Mouse (Mus musculus) frontal cortex, adult (tissue): ENCODE results near the gene Fzd5.

Experiments
- ATAC-seq: cut with Nextera tagmentation; 2 replicates; pipeline ENCODE4 v1.9.2; 2017; ENCODE audit warnings: mild to moderate bottlenecking, moderate library complexity, mixed read lengths; ENCODE audit not compliant: low TSS enrichment

Fzd5 gene

DNA sequence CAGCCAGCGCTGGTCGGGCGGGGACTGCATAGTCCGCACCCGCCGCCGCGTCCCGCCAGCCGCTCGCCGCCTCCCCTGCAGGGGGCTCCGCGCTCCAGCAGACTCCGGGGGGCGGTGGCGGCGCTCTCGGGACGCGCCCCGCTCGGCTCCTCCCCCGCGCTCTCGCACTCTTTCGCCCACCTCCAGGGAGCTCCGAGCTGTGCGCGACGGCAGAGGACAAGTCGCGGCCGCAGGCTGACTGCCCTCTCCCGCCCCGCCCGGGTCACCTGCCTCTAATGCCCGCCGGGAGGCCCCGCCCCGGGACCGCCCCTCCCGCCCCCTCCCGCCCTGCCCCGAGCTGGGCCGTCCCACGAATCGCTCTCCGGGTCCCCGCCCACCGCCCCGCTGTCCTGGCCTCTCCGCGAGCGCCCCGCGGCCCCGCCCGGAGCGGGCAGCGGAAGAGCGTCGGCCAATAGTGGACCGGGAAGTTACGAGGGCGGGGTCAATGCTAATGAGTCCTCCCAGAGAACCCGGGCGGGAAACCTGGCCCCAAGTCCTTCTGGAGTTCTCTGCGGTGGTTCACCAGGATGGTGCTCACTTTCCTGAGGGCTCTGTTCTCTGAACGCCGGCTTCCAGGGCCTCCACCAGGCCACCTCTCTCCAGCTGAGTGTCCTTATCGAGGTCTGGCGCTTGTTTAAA, at the start of gene Fzd5:
Gene Fzd5 (minus strand): TSS at position 250 of the 678 bp plus-strand sequence.
- ATAC-seq, result peak; percentile 74

DNA sequence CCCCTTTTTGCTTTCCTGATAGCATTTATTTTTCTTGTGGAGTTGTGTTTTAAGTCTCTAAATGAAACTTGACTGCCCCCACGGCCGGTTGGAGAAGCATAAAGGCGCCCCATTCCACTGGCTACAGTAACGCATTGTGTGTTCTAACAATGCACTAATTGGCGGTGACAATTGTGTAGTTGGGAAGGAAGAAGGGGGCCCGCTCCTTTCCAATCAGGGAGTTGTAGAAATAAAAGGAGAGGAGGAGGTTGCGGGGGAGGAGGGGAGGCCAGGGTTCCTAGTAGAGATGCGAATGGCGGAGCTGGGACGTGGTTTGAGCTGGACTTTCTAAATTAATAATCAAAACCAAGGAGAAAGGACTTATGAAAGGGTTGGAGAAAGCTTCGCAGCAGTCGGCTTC, 42.3 kb upstream of the Fzd5 start:
- ATAC-seq, result peak; percentile 34; the same call in 1 of the 2 replicates

DNA sequence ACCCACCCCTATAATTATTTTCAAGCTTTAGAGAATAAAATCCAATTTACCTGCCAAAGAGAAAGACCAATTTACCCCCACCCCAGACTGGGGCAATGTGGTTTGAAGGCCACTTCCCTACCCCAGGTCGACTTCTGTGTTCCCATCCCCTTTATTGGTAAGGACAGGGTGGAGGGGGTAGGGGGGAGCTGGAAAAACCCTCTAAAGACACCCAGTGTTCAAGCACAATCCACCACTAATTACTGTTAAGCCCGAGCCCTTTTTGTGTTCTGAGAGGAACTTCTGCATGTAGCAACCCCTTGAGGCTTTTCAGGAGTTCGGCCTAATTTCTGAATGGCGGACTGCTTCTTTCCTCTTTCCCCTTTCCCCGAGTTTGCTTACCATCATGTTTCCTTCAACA, 41.9 kb upstream of the Fzd5 start:
- ATAC-seq, result no peak

DNA sequence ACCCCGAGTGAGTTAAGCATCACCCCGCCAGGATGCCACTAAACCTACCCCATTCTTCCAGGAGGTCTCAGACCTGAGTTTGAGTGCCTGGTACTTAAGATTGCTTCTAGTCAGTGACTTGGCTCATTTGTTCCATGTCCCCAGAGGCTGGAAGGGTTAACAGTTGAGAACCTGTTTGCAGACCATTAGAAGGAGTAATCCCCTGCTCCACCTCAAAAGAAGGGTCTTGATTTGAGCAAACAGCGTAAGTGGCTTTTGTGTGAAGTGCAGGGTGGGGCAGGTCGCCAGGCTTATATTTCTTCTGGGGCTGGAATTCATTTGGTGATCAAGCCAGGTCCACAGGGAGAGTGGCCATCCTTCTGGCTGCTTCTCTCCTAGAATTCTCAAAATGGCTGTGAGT, 35.8 kb upstream of the Fzd5 start:
- no peak for ATAC-seq

DNA sequence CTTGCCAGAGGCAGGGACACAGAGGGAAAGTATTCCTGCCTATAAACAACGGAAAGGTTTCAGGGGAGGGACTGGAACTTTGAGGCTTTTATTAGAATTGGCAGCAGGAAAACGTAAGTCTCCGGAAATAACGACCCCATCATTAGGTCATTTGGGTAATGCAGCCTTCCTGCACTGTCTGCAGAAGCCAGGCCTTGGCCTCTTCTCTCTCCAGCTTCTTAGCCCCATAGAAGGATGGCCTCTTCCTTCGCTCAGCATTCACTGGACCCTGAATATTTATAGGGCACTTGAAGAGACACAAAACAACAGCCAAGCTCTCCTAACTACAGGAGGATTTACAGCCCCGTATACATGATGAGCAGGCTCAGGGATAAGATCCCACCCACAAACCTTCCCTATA, 32.6 kb upstream of the Fzd5 start:
- no peak for ATAC-seq

DNA sequence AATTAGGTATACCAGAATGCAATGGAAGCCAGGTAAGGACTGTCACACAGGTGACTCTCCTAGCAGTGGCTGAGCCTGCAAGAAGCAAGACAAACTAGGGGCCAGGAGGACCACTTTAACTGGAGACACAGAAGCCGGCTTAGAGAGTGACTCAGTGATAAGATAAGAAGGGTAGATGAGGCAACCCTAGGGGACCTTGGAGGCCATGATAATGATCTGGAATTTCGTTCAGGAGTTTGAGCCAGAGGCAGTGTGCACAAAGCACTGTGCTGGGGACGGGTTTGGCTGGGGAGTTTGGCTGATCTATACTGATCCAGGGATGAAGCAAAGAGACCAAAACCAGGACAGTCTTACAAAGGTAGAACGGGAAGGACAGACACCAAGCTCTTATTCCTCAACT, 24.1 kb upstream of the Fzd5 start:
- no peak for ATAC-seq

DNA sequence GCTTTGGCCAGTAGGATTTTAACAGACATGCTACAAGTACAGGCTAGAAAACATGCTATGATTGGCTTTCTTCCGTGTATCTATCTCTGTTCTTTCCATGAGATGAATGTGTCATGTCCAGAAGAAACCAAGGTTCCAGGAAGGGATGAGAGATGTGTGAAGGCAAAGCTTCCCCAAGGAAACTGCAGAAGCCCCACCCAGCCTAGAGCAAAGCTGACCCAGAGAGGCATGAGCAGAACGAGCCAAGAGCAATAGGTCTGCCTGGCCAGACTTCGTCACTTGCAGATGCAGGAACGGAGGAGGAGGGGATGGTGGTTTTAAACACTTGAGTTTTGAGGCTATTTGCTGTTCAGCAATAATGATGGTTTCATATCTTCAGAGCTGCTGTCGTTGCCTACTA, 20.2 kb upstream of the Fzd5 start:
- ATAC-seq, result no peak

DNA sequence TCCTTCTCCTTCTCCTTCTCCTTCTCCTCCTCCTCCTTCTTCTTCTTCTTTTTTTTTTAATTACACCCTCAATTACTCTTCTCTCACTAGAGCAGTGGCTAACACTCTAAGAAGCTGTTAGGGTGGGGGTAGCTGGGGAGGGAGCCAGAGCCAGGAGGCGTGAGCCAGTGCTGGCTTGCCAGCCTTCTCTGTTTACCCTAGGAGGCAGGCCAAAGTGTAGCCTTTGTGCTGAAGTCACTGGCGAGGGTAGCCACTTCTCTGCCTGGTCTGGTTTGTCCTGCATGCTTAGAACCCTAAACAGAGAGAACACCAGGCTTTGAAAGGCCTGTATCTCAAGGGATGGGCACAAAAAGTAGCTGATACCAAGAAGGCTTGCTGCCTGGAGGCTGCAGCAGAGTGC, 19.7 kb upstream of the Fzd5 start:
- ATAC-seq, result peak; percentile 41; the same call in 1 of the 2 replicates

DNA sequence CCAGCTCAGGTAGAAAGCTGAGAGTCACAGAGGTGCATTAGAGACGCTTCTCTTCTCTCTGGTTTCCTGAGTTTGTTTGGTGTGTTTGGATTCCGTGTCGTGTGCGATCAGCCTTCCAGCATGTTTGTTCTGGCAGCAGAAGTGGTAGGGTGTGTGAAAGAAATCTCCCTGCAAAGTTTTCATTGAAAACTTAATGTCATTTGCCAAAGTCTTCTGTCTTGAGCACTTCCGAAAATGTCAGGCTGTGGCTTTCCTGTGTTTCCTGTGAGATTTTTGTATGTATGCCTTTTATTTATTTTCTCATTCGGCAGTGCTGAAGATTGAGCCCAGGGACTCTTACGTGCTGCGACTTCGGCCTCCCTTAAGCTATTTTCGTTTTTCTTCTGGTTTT, 19.1 kb upstream of the Fzd5 start:
- ATAC-seq, result no peak

DNA sequence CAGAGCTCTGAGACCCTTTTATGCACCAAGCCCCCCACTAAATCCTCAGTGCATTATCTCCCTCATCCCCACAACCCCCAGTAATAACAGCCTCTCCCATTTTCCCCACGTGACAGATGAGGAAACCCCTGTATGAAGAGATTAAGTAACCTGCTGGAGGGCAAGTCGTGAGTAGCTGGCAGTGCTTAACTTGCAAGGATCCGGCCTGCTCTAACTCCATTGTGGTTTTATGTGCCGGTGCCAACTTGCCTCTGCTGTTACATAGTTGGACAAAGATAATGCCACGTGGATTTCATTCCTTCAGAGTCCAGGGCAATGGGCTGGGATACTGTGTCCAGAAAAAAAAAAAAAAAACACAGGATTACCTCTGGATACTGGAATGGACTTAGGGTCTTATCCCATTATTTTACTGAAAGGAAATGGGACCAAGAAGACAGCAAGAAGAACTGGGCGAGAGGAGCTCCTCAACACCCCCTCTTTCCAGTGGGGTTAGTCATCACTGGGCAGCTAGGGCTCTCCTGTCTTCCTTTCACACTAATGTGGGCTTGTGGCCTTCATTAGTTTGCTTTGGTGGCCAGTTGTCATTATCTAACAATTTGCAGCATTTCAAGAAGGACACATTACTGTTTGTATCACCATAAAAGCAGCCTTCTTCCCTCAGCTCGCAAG, 18.6 kb upstream of the Fzd5 start:
- no peak for ATAC-seq

DNA sequence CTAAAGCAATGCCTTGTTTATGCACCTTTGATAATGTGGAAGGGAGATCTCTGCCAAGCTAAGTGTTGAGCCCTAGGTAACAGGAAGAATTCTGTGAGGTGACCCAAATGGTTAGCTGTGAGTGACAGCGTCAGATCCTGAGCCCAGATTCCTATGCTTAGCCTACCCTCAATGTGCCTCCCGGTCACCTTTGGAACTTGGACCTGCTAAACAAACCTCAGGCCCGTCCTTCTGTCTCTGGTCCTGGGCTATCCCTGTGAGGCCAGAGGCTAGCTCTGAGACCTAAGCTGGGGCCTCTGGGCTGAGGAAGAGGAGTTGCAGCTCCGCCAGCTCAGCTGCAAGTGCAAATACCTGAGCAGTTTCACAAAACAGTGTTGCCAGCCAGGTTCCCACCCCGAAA, 17.1 kb upstream of the Fzd5 start:
- no peak for ATAC-seq

DNA sequence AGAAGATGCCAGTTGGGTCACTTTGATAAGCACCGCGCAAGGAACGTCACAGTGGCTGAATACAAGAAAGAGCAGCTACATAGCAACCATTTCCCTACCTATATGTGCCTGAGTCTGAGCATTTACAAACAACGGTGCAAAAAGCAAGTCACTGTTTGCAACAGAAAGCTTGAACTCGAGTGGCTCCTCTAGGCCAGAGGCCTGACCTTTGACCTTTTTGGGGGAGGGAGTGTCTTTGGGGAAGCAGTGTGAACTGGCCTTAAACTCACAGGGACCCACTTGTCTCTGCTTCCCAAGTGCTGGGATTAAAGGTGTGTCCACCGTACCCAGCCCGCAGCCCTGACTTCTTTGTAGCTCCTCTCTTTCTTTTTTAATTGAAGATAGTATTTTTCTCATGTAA, 16.1 kb upstream of the Fzd5 start:
- no peak for ATAC-seq

DNA sequence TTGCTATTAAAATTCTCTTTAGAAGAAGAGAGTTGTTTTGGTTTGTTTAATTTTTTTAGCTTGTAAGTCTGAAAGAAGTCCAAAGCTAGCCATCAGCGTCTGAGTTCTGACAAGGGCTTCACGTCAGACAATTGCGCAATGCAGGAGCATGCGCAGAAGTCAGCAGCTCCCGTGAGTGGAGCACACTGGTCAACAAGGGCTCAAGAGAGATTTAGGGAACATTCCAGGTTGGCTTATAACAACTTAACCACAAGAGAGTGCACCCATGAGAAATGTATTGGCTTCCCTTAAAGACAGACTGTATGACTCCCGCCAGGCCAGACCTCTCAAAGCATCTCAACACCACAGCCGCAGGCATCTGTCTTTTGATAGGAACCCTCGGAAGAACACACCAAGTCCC, 15.6 kb upstream of the Fzd5 start:
- ATAC-seq, result no peak

DNA sequence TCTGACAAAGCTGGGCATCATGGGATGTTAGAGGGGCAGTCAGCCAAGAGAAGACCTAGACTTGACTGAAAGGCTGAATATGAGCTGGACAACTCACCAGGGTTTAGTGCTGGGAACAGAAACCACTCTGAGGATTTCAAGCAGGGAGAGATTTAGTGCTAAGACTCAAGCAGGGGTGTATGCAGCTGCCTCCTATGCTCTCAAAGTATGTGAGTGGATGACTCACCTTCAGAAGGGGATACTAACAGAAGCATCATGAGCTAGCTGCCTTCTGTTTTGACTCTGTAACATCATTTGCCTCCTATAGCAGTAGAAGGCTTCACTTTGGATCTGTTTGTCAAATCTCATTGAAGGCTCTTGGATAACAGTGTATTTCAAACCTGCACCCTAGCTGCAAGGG, 7.1 kb upstream of the Fzd5 start:
- peak; percentile 93 for ATAC-seq

DNA sequence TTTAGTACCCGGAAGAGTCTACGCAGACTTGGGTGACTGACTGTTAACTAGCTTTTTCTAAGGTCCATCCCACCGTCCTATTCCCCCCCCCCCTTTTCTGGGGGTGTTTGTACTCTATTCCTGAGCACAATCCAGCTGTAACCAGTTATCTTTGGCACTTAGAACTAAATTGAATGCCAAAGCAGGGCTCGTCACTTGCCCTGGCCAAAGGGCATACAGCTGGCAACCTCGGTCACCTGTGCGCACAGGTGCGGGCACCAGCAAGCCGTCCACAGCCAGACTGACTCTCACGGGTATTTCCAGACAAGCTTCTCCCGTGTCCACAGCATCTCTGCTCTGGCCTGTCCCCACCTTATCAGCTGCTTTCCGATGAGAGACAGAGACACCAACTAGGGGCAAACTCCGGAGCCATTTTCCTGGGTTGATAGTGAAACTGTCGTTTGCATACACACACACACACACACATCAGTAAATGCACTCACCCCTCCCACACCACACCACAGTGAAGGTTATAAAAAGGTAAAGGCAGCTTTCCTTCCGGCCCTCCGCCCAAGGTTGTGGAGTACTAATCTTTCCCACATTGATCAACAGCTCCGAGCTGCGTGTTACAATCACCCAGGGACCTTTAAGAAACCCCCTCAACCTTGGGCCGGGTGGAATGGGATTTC, 5.3 kb upstream of the Fzd5 start:
- no peak for ATAC-seq

DNA sequence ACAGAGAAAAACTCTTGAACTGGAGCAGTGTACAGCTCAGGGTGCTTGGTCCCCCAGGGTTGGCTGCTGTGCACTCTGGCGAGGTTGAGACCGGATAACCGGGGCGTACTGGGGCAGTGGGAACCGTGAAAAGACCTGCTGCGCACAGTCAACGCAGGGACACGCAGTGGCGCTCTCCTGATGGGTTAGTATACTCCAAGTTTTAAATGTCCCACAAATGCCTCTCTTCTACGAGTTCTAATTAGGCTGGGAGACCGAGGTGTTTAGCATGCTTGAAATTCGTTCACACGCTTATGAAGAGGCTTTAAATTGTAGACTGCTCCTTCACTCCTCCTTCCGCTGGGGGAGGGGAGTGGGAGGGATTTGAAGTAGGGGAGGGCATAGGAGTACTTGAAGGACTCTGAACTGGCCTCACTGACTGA, 1.1 kb upstream of the Fzd5 start:
- no peak for ATAC-seq

DNA sequence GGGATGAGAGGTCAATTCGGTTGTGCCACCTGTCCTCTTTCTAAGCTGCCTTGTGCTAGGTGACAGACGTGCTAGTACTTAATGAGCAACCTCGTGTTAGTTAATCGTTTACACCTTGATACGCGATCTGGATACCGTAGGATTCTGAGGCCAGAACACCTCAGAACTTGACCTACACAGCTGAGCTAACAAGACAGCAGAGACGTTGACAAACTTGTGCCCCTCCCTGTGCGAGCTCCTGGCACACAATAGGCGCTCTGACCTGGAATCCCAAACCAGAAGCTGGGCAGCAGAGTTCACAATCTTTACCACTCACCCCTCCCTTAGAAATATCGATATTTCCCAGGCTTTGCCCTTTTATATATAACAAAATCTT, 617 bp upstream of the Fzd5 start:
- ATAC-seq, result no peak

DNA sequence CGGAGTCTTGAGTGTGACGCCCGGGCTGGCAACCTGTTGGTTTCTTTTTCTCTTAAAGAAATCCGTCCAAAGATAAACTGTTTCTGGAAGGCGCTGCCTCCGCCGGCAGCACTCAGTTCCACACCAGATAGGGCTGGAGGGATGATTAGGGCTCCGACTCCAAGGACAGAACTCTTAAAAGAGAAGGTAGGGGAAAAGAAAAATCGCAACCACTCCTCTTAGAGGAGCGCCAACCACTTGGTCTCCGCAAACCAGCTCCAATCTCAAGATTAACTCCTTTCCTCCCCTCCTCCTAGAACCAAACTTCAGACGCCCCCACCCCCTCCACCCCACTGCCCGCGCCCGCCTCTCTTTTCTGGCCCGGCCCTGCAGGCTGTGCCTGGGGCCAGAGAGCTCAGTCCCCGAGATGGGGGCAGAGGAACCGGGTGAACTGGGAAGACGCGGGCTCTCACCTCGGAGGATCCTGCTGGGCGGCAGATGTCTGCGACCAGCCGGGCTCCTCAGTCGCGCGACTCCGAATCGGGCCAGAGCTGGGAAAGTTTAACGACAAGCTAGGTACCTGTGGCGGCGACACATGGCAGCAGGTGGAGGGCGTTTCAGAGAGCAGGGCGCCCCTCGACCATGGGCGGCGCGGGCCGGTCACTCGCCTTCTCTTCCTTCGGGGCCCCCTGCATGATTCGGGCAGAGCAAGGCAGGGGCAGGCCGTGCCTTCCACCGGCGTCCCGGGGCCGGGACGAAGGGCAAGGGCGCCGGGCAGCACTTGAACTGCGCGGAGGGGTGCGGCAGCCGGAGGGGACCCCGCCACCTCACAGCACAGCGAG, 660 bp downstream of the Fzd5 start:
- ATAC-seq, result no peak

DNA sequence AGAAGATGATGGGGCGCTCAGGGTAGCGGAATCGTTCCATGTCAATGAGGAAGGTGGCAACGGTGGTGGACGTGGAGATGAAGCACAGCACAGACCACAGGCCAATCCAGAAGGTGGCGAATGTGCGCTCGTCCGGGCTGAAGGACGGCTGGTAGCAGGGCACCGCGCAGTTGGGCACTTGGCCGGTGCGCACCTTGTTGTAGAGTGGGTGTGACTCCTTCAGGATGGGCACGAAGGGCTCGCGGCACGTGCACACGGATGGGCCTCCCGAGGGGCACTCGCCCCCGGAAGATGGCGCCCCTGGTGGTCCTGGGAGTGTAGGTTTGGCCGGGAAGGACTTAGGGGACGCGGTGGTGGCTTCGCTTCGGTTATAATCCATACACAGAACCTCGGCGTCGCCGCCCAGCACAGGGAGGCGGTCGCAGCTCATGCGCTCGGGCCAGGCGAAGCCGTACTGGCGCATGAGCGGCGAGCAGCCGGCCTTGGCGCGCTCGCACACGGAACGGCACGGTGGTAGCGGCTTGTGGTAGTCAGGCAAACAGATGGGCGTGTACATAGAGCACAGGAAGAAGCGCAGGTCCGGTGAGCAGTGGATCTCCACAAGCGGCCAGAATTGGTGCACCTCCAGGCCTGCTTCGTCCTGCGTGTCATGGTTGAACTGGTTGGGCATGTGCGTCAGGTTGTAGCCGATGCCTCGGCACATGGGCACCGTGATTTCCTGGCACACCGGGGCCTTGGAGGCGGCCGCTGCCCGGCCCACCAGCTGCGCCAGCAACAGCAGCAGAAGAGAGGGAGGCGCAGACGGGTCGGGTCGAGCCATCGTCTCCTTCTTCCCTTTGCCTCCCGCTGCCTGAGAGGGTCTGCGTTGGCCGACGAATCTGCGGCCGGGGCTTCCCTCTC, 1.5 kb downstream of the Fzd5 start:
- peak; percentile 25; the same call in 1 of the 2 replicates for ATAC-seq

DNA sequence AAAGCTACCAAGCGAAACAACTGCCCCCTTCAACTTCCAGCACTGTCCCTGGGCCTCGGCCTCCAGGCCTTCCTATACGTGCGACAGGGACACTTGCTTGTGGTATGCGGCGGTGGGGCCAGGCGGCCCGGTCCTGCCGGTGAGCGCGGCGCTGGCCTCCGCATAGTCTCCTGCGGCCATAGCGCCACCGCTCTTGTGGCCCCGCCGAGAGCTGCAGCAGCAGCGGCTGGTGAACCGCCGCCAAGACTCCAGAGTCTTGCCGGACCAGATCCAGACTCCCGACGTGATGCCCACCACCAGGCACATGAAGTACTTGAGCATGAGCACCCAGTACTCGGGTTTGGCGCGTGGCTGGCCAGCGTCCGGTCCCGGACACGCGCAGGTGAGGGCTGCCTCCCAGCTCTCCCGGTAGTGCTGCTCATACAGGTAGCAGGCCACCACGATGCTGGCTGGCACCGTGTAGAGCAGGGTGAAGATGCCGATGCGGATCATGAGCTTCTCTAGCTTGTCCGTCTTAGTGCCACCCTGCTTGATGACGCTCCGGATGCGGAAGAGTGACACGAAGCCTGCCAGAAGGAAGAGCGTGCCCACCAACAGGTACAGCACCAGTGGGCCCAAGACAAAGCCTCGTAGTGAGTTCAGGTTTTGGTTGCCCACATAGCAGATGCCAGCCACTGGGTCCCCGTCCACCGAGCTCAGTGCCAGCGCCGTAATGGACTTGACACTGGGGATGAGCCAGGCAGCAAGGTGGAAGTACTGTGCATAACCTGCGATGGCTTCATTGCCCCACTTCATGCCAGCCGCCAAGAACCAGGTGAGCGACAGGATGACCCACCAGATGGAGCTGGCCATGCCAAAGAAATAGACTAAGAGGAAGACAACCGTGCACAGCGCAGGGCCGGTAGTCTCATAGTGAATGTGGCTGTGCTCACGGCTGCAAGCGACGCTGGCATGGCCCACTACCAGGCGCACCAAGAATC, 2.5 kb downstream of the Fzd5 start:
- 0 out of 2 replicates have a peak, but pooled peaks have one; percentile 31 for ATAC-seq
